Mouse (Mus musculus) lung, postnatal 0 days (tissue): ENCODE results near the gene Exoc3l.

Source experiments
- CTCF ChIP-seq: IDR thresholded peaks from 2 replicates; pipeline ENCODE4 v1.5.1; 2016; ENCODE audit warnings: antibody characterized with exemption, mild to moderate bottlenecking
- EP300 ChIP-seq: IDR thresholded peaks from 2 replicates; pipeline ENCODE4 v1.6.1; 2016; ENCODE audit warnings: antibody characterized with exemption, mild to moderate bottlenecking, control low read depth

DNA sequence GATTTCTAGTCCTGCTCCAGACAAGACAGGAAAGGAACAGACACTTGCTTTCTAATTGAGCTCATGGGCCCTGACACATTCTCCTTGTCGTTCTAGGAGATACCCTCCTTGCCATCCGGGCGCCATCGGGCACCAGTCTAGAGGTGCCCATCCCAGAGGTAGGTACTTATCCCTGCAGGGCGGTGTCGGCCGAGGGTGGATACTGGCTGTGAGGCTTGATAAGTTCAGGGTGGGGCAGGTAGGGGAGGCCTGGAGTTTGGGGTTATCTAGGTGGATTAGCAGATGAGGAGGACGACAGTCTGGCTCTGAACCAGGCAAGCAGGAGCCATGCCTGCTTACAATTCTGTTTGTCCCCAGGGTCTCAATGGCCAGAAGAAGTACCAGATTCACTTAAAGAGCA, 4.1 kb upstream of the Exoc3l start:
- no peak for TF ChIP-seq CTCF
- TF ChIP-seq EP300 = no peak
